Mouse (Mus musculus) lung, postnatal 4 days (tissue): ENCODE measurements around the gene Pak6.

ENCODE experiments used
- DNase-seq, 2 experiments: peaks; one replicate each; pipeline ENCODE4 v3.0.0; 2021

The Pak6 gene

GRCm38 (mm10) chr2:118730622-118730915 is 67.5 kb downstream of the Pak6 start:
- peak; percentile 80 to 85 for DNase-seq

- DNase-seq, result peak in 1 of 2 experiments; percentile 5
Observed at GRCm38 (mm10) chr2:118731981-118732380, 68.9 kb downstream of the Pak6 start.

- DNase-seq, result peak in 1 of 2 experiments; percentile 11
Observed at GRCm38 (mm10) chr2:118733341-118733740, 70.2 kb downstream of the Pak6 start.

- no peak for DNase-seq
Observed at GRCm38 (mm10) chr2:118740341-118740740, 77.2 kb downstream of the Pak6 start.

- DNase-seq, result peak in 1 of 2 experiments; percentile 10
Observed at GRCm38 (mm10) chr2:118741183-118741582, 78.1 kb downstream of the Pak6 start.

- DNase-seq, result peak; percentile 20 to 61
Observed at GRCm38 (mm10) chr2:118743261-118743943, 80.3 kb downstream of the Pak6 start.

GRCm38 (mm10) chr2:118744621-118745020 is 81.5 kb downstream of the Pak6 start:
- no peak for DNase-seq

- peak; percentile 92 to 97 for DNase-seq
Observed at GRCm38 (mm10) chr2:118745232-118745884, 82.3 kb downstream of the Pak6 start, which contains the start of gene Inafm2. Inafm2 (plus strand) TSS chr2:118745758.

GRCm38 (mm10) chr2:118745915-118746901 is 83.1 kb downstream of the Pak6 start:
- peak; percentile 62 for DNase-seq

- DNase-seq, result peak; percentile 70 to 75
Observed at GRCm38 (mm10) chr2:118747301-118747960, 84.3 kb downstream of the Pak6 start.
